Mouse (Mus musculus): ENCODE measurements at regions not wholly inside any gene's neighbourhood (a gene's known extent, or its start where the extent isn't known, plus 50 kb on each side); places are given as distances from the start of the nearest gene placed in this dataset.
"Not testable (repeated sequence)": the region's sequence is repeated elsewhere in the genome, so short reads cannot be mapped to it uniquely, and the experiment has no call there.

- in situ Hi-C loops (cut with MseI, MboI): no loop called here
Measured at GRCm38 (mm10) chr8:34319719-34320118, 208.2 kb upstream of the Gm10131 start.

GRCm38 (mm10) chr8:34315233-34315632, 203.7 kb upstream of the Gm10131 start:
- in situ Hi-C loops (cut with MseI, MboI): no loop called here

- in situ Hi-C loops (cut with MseI, MboI): no loop called here
Measured at GRCm38 (mm10) chr8:34305542-34306485, 194.3 kb upstream of the Gm10131 start.

- in situ Hi-C loops (cut with MseI, MboI): no loop called here
Measured at GRCm38 (mm10) chr8:34303815-34304214, 192.3 kb upstream of the Gm10131 start.

- in situ Hi-C loops (cut with MseI, MboI): no loop called here
Measured at GRCm38 (mm10) chr8:34300331-34300903, 188.9 kb upstream of the Gm10131 start.

GRCm38 (mm10) chr8:34294721-34295120, 183.2 kb upstream of the Gm10131 start:
- in situ Hi-C loops (cut with MseI, MboI): no loop called here

- in situ Hi-C loops (cut with MseI, MboI): no loop called here
Measured at GRCm38 (mm10) chr8:34290670-34291069, 179.1 kb upstream of the Gm10131 start.

- in situ Hi-C loops (cut with MseI, MboI): no loop called here
Measured at GRCm38 (mm10) chr8:34287801-34288200, 176.3 kb upstream of the Gm10131 start.

GRCm38 (mm10) chr8:34284576-34284975, 173.0 kb upstream of the Gm10131 start:
- in situ Hi-C loops (cut with MseI, MboI): no loop called here

- in situ Hi-C loops (cut with MseI, MboI): no loop called here
Measured at GRCm38 (mm10) chr8:34280433-34280832, 168.9 kb upstream of the Gm10131 start.

- in situ Hi-C loops (cut with MseI, MboI): no loop called here
Measured at GRCm38 (mm10) chr8:34275977-34276660, 164.6 kb upstream of the Gm10131 start.

- in situ Hi-C loops (cut with MseI, MboI): not testable (repeated sequence)
Measured at GRCm38 (mm10) chr8:34274796-34275195, 163.3 kb upstream of the Gm10131 start.

GRCm38 (mm10) chr8:34274171-34274570, 162.6 kb upstream of the Gm10131 start:
- in situ Hi-C loops (cut with MseI, MboI): no loop called here

- in situ Hi-C loops (cut with MseI, MboI): no loop called here
Measured at GRCm38 (mm10) chr8:34269848-34270247, 158.3 kb upstream of the Gm10131 start.

GRCm38 (mm10) chr8:34268806-34269520, 157.4 kb upstream of the Gm10131 start:
- in situ Hi-C loops (cut with MseI, MboI): no loop called here

- in situ Hi-C loops (cut with MseI, MboI): no loop called here
Measured at GRCm38 (mm10) chr8:34254978-34255377, 143.4 kb upstream of the Gm10131 start.

GRCm38 (mm10) chr8:34251934-34252333, 140.4 kb upstream of the Gm10131 start:
- in situ Hi-C loops (cut with MseI, MboI): no loop called here

- in situ Hi-C loops (cut with MseI, MboI): no loop called here
Measured at GRCm38 (mm10) chr8:34239346-34239900, 127.9 kb upstream of the Gm10131 start.

GRCm38 (mm10) chr8:34233705-34234104, 122.2 kb upstream of the Gm10131 start:
- in situ Hi-C loops (cut with MseI, MboI): no loop called here

- in situ Hi-C loops (cut with MseI, MboI): no loop called here
Measured at GRCm38 (mm10) chr8:34229477-34229876, 117.9 kb upstream of the Gm10131 start.

Data from mouse trophoblast stem cell (cell line).